Mouse (Mus musculus) neural tube, embryonic 10.5 days (tissue): Measurements from ENCODE around the gene Cand1.

Experiments used
- DNase-seq: peaks from one replicate; pipeline ENCODE4 v3.0.0-alpha.2; 2017; ENCODE audit warnings: low spot score; ENCODE audit errors: extremely low spot score

The Cand1 gene

GRCm38 (mm10) chr10:119211251-119211650, 28.6 kb downstream of the Cand1 start:
- DNase-seq: no peak

DNA sequence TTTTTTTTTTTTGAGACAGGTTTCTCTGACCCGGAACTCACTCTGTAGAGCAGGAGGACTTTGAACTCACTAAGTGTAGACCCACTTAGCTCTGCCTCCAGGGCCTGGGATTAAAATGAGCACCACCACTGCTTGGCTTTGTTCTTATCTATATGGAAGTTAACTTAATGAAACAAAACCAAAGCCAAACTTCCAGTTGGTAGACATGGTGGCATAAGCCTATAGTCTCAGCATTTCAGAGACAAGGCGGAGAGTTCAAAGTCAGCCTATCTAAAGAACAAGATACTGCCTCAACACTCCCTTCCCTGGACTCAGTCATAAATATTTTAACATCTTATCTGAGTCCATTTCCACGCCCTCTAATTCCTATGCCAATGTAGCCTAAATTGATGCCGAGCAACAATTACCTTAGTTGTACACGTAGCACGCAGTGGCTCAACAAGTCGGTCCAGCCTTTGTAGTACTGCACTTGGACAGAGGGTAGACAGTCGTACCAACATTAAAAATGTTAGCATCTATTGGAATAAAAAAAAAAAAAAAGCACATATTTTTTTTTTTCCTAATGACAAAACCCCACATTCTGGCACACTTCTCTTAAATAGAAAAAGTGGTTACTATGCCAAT, 33.4 kb downstream of the Cand1 start:
- no peak for DNase-seq

- no peak for DNase-seq
These were observed 34.6 kb downstream of the Cand1 start for GRCm38 (mm10) chr10:119205229-119205628.

GRCm38 (mm10) chr10:119204334-119204946, 35.4 kb downstream of the Cand1 start:
- no peak for DNase-seq

- no peak for DNase-seq
These were observed 40.0 kb downstream of the Cand1 start for GRCm38 (mm10) chr10:119199864-119200263.

- DNase-seq: no peak
These were observed 41.5 kb downstream of the Cand1 start for GRCm38 (mm10) chr10:119198186-119198880.

DNA sequence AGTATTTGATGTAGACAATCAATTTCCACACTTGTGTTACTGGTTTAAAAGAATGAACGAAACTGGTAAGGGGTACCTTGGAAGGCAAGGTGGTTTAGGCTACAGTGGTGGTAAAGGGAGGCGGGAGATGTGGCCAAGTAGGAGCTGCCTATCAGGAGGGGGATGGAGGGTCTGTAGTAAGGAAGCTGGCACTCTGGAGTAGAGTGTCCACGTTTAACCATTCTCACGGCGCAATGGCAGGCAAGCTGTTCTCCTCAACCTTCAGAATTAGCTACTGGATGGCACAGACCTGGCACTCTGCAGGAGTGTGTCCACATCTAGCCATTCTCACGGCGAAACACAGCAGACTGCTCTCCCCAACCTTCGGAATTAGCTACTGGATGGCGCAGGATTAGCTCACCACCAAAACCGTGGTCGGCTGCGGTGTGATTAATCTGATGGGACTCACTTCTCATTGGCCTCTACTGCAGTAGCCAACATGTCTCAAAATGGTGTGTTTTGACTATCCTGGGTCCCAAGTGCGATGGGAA, 42.2 kb downstream of the Cand1 start:
- no peak for DNase-seq

DNA sequence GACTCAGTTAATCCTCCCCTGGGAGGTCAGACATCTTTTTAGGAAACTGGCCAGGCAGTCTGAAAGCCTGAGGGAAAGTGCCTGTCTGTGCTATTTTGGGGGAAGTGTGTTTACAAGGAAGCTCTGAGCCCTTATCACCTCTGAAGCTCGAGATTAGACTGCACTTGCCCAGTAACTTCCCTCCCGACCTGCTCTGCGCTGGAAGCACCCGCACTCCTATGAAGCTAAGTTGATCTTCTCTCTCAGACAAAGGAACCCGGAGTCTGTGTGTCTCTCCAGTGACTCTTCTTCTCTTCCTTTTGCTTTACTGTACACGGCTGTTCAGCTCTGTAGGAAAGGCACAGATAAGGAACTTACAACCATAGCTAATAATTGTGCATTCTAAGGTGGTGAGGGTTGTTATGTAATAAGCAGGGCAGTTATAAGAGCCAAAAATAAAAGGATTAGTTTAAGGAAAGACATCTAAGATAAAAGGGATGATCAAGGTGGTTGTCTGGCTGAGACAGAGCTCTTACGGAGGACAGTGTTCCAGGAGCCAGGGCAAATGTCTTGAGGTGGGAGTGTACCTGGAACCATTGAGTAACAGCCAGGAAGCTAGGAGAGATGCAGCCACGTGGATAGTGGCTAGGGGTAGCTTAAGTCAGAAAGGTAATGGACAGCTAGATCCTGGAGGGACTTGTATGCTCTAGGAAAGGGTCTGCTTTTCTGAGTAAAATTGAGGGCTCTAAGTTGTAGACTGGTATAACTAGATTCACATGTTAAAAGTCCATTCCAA, 47.1 kb downstream of the Cand1 start:
- DNase-seq: no peak

DNA sequence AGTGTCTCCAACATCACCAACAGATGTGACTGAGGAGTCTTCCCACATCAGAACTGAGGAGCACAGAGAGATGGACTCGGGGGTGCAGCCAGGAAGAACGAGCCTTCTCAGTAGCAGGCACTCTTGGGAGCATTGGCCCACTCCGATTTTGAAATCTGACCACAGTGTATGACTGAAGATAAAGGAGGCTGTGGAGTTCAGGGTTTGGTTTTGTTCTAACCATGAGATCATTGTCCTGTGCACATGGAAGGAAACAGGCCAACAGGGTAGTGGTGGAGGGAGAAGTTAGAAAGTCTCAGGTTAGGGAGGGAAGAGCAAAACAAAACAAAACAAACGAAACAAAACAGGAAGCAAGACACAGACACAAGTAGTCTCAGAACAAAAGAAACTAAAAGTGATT, 52.1 kb downstream of the Cand1 start:
- no peak for DNase-seq

DNA sequence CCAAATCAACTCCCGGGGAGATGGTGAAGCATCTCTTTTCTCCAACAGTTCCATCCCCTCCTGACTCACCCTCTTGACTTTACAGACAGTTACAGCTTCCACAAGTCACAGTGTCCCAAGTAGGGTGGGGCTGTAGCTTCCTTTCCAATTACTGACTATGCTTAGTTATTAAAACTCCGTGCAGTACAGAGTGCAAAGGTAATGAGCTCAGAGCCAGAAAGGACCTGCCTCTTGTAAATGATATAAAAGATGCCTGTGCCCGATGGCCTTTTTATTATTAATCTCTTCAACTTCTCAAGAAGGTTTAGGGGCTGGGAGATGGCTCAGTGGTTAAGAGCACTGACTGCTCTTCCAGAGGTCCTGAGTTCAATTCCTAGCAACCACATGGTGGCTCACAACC, 70.2 kb downstream of the Cand1 start:
- no peak for DNase-seq

DNA sequence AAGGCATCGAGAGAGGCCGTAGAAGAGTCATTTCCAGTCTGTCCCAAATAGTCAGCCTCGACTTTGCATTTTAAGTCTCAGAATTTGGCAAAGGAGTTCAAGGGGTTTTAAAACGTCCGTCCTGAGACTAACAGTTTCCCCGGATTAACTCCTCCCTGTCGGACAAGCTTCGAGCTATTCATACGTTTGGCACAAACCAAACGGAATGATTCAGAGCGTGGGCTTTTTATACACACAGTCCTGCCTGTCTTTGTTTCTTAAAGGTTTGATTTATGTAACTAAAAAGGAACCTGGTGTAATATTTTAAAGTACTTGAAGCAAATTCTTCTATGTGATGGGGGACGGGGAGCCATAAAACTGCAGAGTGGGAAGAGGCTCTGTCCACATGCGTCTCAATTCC, 70.6 kb downstream of the Cand1 start:
- DNase-seq: no peak

GRCm38 (mm10) chr10:119168791-119169190, 71.1 kb downstream of the Cand1 start:
- DNase-seq: peak; percentile 34

- DNase-seq: no peak
These were observed 72.0 kb downstream of the Cand1 start for GRCm38 (mm10) chr10:119167858-119168257.

DNA sequence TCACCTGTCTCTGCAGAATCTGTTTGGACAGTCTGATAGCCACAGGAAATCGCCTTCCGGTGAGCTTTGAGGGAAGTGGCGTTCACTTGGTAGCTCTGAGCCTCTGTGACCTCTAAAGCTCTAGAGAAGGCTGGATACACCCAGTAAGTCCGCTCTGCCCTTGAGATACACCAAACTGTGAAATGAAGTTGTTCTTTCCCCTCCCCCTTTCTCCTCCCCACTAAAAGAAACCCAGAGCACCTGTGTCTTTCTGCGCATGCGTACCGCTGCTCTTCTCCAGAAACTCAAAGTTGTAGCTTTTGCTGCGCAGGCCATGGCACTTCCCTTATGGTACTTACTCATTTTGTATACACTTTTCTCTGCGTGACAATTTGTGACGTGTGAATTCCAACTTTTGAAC, 74.8 kb downstream of the Cand1 start:
- no peak for DNase-seq

DNA sequence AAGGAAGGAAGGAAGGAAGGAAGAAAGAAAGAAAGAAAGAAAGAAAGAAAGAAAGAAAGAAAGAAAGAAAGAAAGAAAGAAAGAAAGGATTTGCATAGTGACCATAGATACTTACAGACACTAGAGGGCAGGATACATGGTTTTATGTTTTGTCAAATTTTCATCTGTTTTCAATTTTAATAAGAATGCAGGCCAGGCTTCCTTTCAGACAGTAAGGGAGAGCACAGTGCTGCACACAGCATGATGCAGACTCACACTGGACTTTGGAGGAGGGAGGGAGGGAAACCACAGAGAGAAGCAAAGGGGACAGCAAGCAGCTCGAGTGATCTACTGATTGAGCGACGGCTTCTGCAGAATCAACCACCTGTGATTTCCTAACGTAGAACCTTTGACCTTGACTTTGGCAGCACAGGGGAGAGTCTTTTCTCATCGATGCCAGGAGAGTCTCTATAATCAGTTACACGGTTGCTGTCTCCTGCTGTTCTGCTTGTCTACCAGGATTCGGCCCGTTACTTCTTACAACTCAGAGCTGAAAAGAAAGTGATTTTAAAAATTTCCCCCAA, 78.0 kb downstream of the Cand1 start:
- no peak for DNase-seq

- DNase-seq: no peak
These were observed 79.7 kb downstream of the Cand1 start for GRCm38 (mm10) chr10:119160161-119160560.

- DNase-seq: no peak
These were observed 90.6 kb downstream of the Cand1 start for GRCm38 (mm10) chr10:119149261-119149660.
